Mouse (Mus musculus) heart, adult 8-10 months (tissue): ENCODE data around the gene Psmd13. TPM values are rescaled to one million over a fixed set of nuclear protein-coding genes. Genes with fewer than 3 reads are reported as not detected.
A peak's percentile ranks its signal among the peaks of the same experiment; 100 is the strongest.
"Not testable (repeated sequence)": the region's sequence is repeated elsewhere in the genome, so short reads cannot be mapped to it uniquely, and the experiment has no call there.

Experiments used
- DNase-seq: peaks from one replicate; pipeline ENCODE4 v3.0.0; 2022; ENCODE audit warnings: low spot score
- total RNA-seq, 4 experiments: library from RNA; stranded (reverse); gene quantifications; 2 replicates each; pipeline ENCODE4 v1.2.4; 2022

Psmd13 gene
- total RNA-seq, 4 experiments from 2014 or later, result 80.4 to 85.4 (median 84.0) TPM

DNA sequence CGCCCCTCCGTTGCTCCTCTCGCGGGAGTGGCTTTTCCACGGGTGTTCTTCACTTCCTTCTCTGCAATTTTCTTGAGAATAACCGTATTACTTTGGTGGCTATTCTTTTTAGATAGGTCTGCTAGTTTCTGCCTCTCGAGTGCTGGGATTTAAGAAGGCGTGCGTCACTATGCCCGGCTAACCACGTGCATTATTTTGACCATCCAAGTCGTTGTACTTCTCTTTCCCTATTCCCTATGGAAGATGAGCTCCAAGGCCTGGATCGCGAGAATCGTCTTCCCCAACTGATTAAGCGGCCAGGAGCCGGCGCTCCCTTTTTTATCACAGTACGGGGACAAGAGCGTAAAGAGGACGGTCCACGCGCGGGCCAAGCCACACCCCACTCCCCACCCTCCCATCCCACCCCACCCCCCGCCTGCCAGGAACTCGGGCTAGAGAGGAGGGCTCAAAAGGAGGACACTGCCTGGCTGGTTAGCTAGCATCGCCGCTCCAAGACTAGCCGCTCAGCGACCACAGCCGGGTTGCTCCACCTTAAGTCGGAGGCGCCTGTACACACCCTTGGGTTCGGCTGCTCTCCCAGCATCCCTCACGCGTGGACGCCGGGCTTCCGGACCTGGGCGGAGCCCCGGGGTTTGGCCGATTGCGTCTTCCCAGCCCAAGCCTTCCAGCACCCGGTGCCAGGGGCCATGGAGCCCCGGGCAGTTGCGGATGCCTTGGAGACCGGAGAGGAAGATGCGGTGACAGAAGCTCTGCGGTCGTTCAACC is 24.8 kb upstream of the Psmd13 start, which contains the start of gene Ric8a:
Gene Ric8a, plus strand, starts transcription at position 173 of the 765 bp plus-strand sequence.
- DNase-seq, result peak; percentile 94

DNA sequence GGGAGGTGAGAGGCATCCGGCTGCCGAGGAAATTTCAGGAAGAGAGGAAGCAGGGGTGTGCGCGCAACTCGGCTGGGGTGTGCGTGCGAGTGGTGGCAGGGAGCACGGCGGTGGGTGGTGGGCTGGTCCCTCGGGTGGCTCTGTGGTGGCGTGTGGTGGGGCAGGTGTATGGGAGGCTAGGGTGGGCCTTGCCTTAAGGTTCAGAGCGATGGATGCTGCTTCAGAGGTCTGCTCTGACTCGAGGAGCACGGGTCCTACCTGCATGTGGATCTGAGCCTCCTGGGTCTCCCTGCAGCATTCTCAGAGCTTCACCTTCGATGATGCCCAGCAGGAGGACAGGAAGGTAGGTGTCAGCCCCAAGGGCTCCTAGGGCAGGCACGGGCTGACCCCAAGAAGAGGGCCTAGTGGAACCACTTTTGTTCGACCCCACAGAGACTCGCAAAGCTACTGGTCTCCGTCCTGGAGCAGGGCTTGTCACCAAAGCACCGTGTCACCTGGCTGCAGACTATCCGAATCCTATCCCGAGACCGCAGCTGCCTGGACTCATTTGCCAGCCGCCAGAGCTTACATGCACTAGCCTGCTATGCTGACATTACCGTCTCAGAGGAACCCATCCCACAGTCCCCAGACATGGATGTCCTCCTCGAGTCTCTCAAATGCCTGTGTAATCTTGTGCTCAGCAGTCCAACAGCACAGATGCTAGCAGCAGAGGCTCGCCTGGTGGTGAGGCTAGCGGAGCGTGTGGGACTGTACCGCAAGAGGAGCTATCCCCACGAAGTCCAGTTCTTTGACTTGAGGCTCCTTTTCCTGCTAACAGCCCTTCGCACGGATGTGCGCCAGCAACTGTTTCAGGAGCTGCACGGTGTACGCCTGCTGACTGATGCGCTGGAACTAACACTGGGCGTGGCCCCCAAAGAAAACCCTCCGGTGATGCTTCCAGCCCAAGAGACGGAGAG is 23.9 kb upstream of the Psmd13 start, which contains the start of gene Bet1l:
Gene Bet1l, minus strand, starts transcription at position 28 of the 956 bp plus-strand sequence.
- no peak for DNase-seq

DNA sequence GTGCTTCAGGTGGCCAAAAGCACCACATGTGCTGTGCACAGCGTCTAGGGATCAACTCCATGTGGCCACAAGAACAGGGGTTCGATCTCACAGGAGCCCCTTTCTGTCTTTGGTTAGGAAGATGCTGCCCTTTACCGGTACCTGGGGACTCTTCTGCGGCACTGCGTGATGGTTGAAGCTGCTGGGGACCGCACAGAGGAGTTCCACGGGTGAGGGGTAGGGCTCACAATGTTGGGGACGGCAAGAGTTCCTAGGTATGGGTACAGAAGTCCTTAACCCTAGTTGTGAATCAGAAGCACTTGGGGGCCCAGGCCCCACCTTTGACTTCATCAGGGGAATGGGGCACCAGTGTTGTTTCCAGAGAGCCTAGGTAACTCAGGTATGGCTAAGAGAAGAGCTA is 23.0 kb upstream of the Psmd13 start:
- DNase-seq, result no peak

DNA sequence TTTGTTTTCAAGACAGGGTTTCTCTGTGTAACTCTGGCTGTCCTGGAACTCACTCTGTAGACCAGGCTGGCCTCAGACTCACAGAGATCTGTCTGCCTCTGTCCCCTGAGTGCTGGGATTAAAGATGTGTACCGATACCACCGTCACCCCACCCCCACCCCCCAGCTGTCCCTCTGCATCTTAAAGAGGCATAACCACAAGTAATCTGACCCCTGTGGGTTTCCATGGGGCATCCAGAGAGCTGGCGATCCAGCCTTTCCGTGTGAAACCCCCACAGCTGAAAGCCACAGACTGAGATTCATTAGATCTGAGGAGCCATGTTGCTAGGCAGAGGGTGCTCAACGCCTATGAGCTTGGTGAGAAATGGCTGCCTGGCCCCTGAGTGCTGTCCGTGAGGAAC is 21.8 kb upstream of the Psmd13 start:
- DNase-seq, result no peak

DNA sequence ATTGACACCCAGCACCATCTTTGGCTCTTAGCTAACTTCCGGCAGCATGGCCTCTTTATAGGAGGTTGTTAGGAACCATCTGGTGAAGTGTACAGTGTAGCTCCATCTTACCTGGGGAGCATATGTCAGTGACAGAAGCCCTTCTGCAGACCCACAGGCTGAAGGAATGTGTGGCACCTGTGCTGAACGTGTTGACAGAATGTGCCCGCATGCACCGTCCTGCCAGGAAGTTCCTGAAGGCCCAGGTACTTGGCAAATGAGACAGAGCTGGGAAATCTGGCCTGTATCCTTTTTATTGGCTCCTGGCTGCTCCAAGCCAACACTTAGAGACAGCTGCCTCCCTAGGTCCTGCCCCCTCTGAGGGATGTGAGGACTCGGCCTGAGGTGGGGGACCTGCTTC is 21.0 kb upstream of the Psmd13 start:
- no peak for DNase-seq

DNA sequence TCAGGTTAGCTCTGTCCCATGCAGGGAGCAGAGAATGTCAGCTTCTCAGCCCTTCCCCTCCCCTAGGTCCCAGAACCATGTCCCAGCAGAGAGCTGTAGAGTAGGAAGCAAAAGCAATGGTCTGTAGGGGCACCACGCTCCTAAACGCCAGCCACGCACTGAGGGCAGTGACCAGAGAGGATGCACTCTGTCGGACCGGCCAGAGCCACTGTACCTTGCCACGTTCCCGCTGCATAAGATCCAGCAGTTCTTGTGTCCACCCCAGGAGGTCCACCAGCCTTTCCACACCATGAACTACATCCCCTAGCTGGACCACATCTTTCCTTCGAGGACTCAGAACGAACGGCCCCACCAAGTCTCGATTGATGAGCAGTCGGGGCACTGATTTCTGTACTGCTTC is 17.0 kb upstream of the Psmd13 start:
- no peak for DNase-seq

DNA sequence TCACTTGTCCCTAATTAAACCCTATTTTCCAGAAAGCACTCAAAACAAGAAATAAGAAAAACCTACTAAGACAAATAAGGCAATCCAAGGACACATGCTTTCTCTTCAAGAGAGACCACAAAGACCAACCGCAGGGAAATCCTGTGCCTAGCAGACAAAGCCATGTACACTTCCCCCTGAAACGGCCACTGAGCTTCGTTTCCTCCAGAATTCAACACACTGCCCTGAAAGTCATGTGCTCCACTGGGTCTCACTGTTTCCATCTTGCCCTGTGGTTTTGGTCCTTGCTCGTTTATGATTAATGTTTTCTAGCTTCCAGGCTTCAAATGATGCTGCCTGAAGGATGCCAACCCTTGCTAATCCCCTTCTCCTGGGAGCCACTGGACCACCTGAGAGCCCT is 7.5 kb upstream of the Psmd13 start:
- no peak for DNase-seq

DNA sequence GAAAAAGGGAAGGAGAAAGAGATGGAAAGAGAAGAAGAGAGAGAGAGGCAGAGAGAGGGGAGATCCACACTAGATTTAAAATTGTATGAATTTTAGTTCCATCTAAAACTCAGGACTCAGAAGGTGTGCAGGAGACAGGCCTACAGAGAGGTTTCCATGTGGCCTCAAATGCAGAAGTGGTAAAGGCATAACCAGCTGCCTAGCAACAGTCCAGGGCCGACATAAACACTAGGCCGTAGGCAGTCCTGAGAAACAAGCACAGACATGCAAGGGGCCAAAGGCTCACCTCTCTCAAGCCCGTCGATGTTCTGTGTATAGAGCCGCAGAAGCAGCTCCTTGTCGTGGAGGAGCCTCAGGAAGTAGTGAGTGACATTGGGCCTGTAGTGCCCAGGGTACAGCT is 4.4 kb upstream of the Psmd13 start:
- DNase-seq, result no peak

DNA sequence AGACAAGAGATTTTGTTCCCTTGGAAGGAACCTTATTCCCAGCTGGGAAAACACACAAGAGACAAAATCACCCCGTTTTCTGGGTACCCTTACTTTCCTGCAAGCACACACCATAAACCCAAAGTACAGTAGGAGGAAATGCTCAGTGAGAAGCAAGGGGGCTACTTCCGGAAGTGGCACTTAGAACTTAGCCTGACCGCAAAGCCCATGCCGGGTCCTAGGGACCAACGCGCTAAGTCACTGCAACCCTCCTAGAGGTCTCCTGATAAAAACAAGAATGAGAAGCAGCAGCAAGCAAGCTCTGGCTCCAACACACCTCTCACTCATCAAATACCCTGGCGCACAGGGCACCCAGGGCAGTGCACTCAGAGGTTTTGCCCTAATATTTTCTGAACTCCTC is 2.4 kb upstream of the Psmd13 start:
- DNase-seq, result no peak

DNA sequence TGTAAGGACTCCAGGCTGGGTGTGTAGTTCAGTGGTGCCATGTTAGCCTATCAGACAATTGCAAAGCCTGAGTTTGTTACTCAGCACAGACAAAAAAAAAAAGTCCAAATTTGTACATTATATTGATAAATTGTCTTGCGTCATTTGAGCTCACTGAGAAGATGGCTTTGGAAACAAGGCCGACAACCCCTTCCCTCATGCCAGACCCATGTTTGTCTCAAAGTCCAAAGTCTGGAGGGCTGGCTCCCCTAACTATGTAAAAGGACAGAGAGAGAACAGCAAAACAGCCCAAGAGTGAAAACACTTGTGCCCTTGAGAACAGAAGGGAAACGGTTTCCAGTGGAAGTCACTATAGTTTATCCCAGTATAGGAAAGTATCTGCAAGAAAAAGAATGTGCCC is 1.3 kb upstream of the Psmd13 start:
- DNase-seq, result no peak

DNA sequence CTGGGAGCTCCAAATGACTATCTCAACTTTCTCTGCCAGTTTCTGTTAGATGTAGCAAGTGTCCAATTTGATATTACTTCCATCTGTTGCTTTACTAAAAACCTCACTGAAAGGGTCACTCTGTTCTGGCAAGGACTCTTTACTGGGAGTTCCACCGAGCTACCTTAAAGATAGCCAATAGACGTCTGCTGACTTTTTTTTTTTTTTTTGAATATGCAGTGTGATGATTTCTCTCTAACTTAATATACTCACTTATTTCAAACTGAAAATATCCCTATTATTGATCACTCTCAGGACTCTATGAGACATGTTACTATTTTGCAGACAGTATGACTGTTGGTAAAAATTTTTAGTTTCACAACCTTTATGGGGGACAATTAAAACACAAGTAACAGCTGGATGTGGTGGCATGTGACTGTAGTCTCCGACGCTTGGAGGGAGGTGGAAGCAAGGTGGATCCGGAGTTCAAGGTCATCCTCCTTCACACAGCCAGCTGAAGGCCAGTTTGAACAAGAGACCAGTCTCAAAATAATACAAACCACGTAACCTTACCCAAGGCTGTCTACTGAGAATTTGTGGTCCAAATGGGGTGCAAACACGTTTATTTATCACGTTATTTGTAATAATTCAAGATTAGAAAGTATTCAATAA is 778 bp upstream of the Psmd13 start:
- no peak for DNase-seq

DNA sequence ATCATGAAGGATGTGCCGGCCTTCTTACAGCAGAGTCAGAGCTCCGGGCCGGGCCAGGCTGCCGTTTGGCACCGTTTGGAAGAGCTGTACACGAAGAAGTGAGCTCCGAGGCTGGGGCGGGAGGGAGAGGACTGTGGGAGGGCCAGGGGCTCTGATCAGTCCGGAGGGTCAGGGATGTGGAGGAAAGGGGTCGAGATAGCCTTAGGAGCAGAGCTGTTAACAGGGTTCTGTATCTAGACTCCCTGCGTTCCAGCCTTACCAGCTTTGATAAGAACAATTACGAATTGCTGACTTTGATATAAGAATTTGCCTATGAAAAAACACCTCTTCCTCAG is 668 bp downstream of the Psmd13 start:
- no peak for DNase-seq

DNA sequence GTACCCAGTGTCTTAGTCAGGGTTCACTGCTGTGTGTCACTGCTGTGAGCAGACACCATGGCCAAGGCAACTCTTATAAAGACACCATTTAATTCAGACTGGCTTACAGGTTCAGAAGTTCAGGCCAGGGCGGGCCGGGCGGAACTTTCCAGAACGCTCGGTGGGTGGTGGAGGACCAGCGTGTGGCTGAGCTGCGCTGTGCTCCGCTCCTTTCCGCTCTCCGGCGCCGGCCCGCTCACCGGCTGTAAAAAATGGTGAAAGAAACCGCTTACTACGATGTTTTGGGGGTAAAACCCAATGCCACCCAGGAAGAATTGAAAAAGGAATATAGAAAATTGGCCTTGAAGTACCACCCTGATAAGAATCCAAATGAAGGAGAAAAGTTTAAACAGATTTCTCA is 8.9 kb downstream of the Psmd13 start:
- DNase-seq, result not testable (repeated sequence)

DNA sequence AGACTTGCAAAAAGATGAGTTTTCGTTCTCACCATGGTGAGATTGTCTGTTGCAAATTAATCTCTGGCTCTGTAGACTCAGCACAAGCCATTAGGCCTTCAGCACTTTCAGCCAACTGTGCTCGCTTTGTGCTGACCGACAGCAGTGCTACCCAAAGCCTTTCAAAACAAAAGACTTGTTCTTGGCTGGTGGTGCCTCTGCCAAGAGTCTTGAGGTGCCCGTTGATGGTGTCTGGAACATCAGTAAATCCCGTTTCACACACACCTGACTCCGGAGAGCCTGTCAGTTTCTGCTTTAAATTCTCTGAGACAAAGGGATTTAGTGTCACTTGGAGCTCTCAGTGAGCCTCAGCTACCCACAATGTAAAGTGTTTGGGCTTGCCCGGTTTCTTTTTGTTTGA is 12.3 kb downstream of the Psmd13 start:
- DNase-seq, result no peak

DNA sequence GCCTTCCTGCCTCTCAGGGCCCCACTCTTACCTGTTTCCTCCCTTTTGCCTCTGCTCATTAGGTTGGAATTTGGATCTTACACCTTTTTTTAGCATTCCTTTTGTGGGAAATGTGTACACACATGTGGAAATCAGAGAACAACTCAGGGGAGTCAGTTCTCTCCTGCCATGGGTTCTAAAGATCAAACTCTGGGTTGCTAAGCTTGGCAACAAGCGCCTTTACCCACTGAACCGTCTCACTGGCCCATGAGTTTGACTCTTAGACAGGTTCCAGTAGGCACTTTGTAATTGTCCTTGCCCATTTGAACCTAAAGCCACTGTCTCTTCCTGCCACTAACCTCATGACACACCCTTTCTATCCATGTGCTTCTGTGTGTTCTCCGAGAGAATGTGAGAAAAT is 12.8 kb downstream of the Psmd13 start:
- DNase-seq, result no peak

DNA sequence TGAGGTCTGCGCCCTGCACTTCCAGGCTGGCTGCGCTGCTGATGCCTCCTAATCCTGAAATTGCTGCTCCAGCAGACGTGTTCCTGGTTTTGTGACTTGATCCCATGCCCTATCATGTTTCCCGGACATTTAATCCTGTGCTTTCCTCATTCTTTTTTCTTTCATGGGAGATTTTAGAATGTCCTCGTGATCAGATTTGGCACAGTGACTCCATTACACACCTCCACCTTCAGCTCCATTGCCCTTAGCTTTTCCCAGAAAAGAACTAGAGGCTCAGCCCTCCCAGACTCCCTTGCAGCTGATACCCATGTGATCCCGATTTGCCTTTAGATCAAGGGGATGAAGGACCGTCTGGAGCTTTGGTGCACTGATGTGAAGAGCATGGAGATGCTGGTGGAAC is 16.1 kb downstream of the Psmd13 start:
- DNase-seq, result no peak

DNA sequence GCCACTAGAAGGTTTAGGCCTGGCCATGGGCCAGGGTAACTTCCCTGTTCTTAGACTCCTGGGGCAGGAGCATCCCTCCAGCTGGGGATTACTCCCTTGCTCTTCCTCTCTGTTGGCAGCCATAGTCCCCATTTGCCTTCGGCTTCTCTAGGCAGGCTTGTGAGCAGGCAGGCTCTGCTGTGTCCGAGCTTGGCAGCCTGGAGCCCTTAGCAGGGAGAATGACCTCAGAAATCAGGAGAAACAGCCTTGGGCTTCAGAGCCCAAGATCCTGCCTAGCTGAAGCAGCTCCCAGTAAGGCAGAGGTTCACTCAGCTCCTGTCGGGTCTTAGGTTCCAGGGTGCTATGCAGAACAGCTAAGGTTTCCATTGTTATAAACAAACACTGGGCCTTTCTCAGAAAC is 17.4 kb downstream of the Psmd13 start:
- DNase-seq, result no peak

DNA sequence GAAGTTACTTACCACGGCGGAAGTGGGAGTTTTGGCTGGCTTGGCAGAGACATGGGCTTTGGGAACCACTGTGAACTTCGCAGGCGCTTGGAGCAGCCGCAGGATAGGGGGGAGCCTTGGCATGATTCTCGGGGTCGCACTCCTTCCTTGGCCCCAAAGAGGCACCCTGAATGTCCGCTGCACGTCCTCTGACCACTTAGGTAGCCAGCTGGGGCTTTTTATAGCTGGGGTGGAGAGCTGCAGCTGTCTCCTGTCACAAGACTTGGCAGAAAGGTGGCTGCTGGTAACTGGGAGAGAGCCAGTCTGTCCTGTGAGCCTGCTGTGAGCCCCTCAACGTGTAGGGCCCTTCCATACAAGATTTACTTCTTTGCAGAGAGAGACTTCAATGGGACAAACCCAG is 18.5 kb downstream of the Psmd13 start, which contains the start of gene Cox8b:
Gene Cox8b, minus strand, starts transcription at position 227 of the 400 bp plus-strand sequence.
- peak; percentile 55 for DNase-seq

DNA sequence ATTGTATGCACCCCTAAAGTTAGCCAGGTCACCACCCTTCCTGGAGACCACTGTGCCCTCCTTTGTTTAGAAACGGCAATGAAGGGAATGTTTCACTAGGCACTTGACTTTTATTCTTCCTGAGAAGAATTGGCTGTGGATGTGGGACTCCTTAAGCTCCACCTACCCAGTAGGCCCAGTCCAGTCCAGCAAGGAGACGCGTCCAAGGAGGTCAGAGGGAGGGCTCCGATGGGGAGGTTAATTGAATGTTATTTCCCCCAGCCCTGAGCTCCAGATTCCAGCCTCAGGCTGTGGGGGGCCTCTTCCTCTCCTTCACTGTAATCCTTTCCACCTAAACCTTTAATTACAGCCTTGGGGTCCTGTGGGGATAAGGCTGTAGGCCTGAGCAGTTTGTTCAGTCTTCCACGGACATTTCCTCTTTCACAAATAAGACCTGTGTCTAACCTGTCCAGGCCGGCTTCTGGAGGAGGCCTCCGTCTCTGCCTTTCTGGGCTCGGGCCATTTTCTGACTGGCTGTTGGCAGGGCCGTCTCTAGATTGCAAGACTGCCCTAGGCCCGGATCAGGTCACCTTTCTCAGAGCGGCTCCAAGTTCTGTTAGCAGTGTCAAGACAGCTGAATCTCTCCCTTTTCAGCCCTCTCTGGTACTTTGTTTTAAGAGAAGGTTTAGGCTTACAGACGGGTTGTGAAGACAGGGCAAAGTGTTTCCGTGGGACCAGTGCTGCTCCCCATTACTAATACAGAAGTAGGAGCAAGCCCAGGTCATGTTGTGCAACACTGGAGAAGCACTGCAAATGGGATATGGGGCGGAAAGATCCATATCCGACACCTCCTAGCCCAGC is 20.5 kb downstream of the Psmd13 start:
- DNase-seq, result no peak

DNA sequence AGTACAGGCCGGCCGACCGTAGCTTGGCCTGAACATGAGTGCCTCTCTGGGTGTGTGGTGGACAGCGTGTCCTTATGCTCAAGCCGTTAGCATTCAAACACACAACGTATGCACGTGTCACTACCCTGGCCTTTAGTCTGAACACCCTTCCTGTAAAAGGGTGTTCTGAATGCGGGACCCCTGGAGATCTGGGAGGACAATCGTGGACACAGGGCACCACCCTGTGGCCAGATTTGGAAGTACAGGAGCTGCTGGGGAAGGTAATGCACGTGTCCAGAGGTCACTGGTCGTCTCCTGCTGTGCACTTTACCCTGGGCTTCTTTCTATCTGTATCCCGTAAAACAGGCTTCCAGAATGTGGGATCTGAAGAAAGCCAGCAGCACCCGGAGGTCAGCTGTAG is 21.4 kb downstream of the Psmd13 start:
- peak; percentile 74 for DNase-seq

DNA sequence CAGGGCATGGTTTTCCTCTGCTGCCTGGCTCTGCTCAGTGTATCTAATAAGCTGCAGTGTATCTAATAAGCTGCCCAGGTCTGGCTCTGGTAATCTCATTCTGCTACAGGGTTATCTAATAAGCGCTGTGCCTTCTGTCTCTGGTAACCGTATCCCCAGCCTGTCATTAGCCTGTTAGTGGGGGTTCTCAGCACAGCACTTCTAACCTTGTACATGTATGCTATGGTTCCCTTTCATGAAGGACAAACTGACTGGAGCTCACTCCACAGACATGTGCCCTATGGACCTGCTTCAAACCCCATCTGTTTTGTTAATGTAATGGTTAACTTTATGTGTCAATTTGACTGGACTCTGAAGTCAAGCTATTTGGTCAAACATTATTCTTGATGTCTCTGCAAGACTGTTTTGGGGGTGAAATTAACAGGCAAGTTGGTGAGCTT is 23.9 kb downstream of the Psmd13 start:
- no peak for DNase-seq
